Mouse (Mus musculus) small intestine, adult 2 months (tissue): Measurements from ENCODE around the gene Tmpo.

Source experiments
- CTCF ChIP-seq: fragments of 200-500 bp; IDR thresholded peaks from 2 replicates; pipeline ENCODE4 v1.5.1; 2012; ENCODE audit warnings: low read depth, mild to moderate bottlenecking, control low read depth, inconsistent platforms, low read length, moderate library complexity, mixed read lengths; ENCODE audit not compliant: insufficient replicate concordance, insufficient read length; ENCODE audit errors: extremely low read depth
- POLR2A ChIP-seq: fragments of 200-500 bp; IDR thresholded peaks from 2 replicates; pipeline ENCODE4 v1.6.1; 2012; ENCODE audit warnings: low read depth, mild to moderate bottlenecking, control low read depth, inconsistent platforms, low read length, moderate library complexity

DNA sequence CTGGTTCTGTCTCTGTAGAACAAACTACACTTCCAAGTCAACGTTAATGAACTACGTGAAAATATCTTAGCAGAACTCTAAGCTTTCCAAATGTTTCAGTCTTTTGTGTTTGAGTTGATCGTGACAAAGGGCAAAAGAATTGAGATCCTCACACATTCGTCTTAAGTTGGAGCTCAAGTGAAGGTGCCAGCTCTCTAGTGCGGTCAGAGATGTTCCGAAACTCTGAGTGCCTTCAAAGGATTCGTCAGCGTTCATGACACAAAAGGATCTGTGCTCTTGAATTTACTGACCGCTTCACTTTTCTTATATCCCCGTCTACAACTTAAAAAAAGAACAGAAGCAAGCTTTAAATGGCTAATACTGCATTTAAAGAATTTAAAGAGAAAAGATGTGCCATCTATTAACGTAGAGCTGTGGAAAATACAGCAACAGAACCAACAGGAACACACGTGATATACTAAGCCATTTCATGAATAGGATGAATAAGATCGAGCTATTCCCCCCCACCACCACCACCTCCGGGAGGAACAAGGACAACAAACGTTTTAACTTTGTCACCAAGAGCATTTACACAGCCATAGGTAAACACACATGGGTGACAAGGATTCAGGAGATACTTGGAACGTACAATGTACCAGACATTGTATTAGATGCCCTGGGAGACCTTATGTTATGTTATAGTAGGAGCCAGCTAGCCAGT lies 1.3 kb upstream of the Tmpo start:
- TF ChIP-seq POLR2A: no peak
- TF ChIP-seq CTCF: no peak
